Mouse (Mus musculus): ENCODE data around the gene Ociad1. TPM values are rescaled to one million over a fixed set of nuclear protein-coding genes. Genes with fewer than 3 reads are reported as not detected.

The Ociad1 gene
- 198 and 250 TPM in 2 replicates for polyA plus RNA-seq (2015; fragmentation: Nextera tagmentation; extraction: Ambion mirVana)

GRCm38 (mm10) chr5:73292502-73293457 lies at the start of gene Ociad1:
Gene Ociad1 (plus strand): TSS chr5:73292784.

DNA sequence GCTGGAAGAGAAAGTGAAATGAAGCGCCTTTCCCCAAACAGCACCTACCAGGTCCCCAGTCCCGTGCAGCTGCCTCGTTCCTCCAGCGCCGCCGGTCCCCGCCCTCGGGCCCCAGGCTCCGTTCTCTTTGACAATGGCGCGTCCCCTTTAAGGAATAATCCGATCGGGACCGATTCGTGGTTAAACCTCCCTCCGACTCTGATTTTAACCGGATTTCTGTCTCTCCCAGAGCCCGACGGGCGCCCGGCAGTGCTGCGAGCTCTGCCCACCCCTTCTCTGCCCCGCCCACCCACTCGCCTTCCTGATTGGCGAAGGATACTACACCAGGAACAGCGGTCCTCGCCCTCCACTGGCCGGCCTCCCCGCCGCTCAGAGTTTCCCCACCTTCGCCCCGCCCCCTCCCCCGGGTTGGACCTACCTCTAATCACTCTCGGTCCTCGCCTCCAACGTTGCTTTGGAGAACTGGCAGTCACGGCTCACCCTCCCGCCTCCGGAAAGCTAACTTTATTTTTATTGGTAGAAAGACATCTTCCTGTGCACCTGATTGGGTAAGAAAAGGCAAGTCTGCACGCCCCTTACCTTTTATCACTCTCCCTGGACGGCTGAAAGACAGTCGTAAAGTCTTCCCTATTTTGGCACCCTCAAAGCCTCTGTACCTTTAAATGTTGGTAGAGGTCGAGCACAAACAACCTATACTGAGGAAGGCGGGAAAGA lies 36.1 kb upstream of the Ociad1 start, which contains the start of gene Fryl:
Gene Fryl, minus strand, starts transcription at position 268 of the 714 bp plus-strand sequence.

GRCm38 (mm10) chr5:73340723-73341235 lies 48.2 kb downstream of the Ociad1 start, which contains the start of gene Ociad2:
Gene Ociad2 (minus strand): TSS chr5:73341028.

Other genes with a start within 250 kb of the Ociad1 start
- gene Fryl, start 36.2 kb upstream of the Ociad1 start, polyA plus RNA-seq (2015; fragmentation: Nextera tagmentation; extraction: Ambion mirVana), result 12.9 and 16.2 TPM in 2 replicates
- gene Ociad2, start 48.2 kb downstream of the Ociad1 start, polyA plus RNA-seq (2015; fragmentation: Nextera tagmentation; extraction: Ambion mirVana), result 18.3 and 18.9 TPM in 2 replicates
- gene Cwh43, start 113.3 kb downstream of the Ociad1 start, polyA plus RNA-seq (2015; fragmentation: Nextera tagmentation; extraction: Ambion mirVana), result 0.12 and 0.96 TPM in 2 replicates
- gene Dcun1d4, start 188.2 kb downstream of the Ociad1 start, polyA plus RNA-seq (2015; fragmentation: Nextera tagmentation; extraction: Ambion mirVana), result 18.5 and 24.4 TPM in 2 replicates

All from adrenal gland, postnatal 0 days (tissue).